Mouse (Mus musculus) activated CD4-positive, CD25-positive, alpha-beta regulatory T cell, adult 9 weeks (primary cell): ENCODE data around the gene Gm14391. TPM values are rescaled to one million over a fixed set of nuclear protein-coding genes. Genes with fewer than 3 reads are reported as not detected.

ENCODE experiments used
- polyA plus RNA-seq: library from polyadenylated mRNA; unstranded; fragments of 100-300 nt; shearing (Covaris generic); gene quantifications from one replicate; pipeline ENCODE4 v1.2.1, GENCODE M21; 2017

Gm14391 gene
- 9.5 TPM for polyA plus RNA-seq

GRCm38 (mm10) chr2:175206732-175207131, at the start of gene Gm14391:
Gene Gm14391, minus strand, starts transcription at chr2:175206917.

DNA sequence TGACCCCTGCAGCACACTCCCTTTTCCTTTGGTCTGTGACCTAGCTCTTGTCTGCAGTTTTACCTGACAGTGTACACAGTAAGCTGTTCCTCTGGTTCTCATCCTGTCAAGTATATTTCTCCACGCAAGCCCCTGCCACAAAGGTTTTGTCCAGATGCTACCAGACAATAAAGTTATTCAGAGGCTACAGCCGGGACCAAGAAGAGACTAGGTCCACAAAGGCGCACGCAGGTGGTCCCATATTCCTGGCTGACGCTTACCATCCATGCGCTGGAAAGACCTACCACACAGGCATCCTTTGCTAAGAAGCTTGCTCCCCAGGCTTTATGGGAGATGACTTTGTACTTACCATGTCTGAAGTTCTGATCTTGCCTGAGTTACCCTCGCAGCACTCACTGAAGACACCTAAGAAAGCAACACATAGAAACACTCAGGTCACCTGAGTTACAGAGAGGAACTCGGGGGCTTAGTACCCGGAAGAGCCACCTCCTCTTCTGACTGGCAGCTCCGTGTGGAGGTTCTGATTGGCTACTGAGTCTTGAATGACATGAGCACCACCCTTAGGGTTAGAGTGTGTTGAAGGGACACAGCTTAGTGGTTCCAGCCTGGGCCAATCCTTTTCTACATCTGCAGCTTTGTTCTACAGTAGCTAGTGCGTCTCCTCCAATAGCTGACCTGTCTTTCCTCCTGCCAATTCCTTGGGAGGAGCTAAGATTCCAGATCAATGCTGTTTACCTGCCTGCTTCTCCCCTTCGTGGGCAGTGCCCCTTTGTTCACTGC, 31.1 kb downstream of the Gm14391 start, which contains the start of gene Gm14443:
Gene Gm14443, minus strand, starts transcription at position 471 of the 780 bp plus-strand sequence.

GRCm38 (mm10) chr2:175141993-175142295, 64.8 kb downstream of the Gm14391 start, which contains the start of gene Gm14399:
Gene Gm14399, minus strand, starts transcription at chr2:175142012.

Other genes starting within 250 kb of the Gm14391 start
- gene Gm14444, start 196.7 kb downstream of the Gm14391 start, polyA plus RNA-seq, result not detected
- gene Gm14393, start 139.1 kb downstream of the Gm14391 start, polyA plus RNA-seq, result not detected
- gene Gm14399, start 64.9 kb downstream of the Gm14391 start, polyA plus RNA-seq, result 3.5 TPM
- gene Gm14443, start 31.0 kb downstream of the Gm14391 start, polyA plus RNA-seq, result 0.07 TPM
- gene Gm14440, start 68.2 kb upstream of the Gm14391 start, polyA plus RNA-seq, result 5.8 TPM
- gene Gm4631, start 131.3 kb upstream of the Gm14391 start, polyA plus RNA-seq, result 15.7 TPM
- 2.3 TPM for gene Zfp968, start 165.5 kb upstream of the Gm14391 start, polyA plus RNA-seq
- 8.6 TPM for gene Gm4724, start 228.9 kb upstream of the Gm14391 start, polyA plus RNA-seq